8 mouse cellular contexts compared by ENCODE assay signal in the genomic region with DNA sequence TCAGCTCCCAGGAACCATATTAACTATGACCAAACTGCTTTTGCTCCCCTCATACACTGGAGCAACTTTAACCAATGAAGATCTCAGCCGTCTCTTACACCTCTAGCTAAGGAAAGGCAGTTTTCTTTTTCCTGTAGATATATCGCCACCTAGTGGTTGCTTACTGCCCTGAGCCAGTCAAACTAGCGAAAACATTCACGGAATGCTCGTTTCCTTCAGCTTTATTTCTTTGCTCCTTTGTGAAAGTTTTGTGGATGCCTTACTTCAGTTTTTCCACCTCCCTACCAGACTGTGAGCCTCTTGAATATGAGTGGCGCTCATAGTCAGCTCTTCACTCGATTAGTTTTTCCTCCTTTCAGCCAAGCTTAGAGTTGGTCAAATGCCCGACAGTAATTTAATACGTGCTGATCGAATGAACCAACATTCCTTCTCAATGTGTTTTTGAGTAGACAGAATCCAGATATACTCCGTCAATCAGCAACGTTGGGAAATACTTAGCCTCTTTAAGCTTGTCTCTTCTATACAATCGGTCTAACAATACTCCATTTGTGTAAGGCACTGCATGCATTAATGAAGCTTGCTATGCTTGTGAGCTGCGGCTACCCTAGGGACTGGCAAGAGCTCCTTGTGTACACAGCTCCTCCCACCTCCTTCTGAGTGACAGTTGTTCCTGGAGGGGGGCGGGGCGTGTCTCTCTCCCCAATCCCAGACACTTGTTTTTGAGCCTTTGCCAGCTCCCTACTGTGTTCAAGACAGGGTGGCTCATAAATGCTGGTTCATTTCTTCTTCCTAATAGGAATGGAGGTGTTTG. TPM values are rescaled to one million over a fixed set of nuclear protein-coding genes. Genes with fewer than 3 reads are reported as not detected.
DNase-seq lines count a peak whose midpoint lies in the region; ATAC-seq and TF ChIP-seq lines count a peak whose summit lies in the region.

No protein-coding gene starts in this region.

- H3K27me3 ChIP-seq in ES-Bruce4 (ENCODE audit: control insufficient read depth, insufficient read depth, low read length, poor library complexity, severe bottlenecking), result no peaks in the 10 kb centered on the region
- H3K27me3 ChIP-seq in heart, embryonic 13.5 days (replicated peaks), result peaks cover 4% of the 10 kb centered on the region; the same call in 1 of the 2 replicates
- H3K27me3 ChIP-seq in kidney, postnatal 0 days (ENCODE audit: insufficient read depth, low read length), result no peaks in the 10 kb centered on the region
- H3K27me3 ChIP-seq in liver, adult 2 months (ENCODE audit: control insufficient read depth, insufficient read depth, low read length), result no peaks in the 10 kb centered on the region
- H3K27me3 ChIP-seq in myocyte (ENCODE audit: control insufficient read depth, insufficient read depth, insufficient read length), result no peaks in the 10 kb centered on the region
- H3K27me3 ChIP-seq in stomach, embryonic 14.5 days (ENCODE audit: control insufficient read depth, insufficient read depth, low read length), result no peaks in the 10 kb centered on the region

- H3K4me1 ChIP-seq in ES-Bruce4 (ENCODE audit: control insufficient read depth, insufficient read depth, low read length), result peaks cover 2% of the 10 kb centered on the region
- H3K4me1 ChIP-seq in heart, embryonic 13.5 days, result peaks cover 9% of the 10 kb centered on the region
- 0 out of 2 replicates have a peak, but pooled peaks cover 3% of the 10 kb centered on the region for H3K4me1 ChIP-seq in kidney, postnatal 0 days (replicated peaks; ENCODE audit: insufficient read depth, low read length)
- H3K4me1 ChIP-seq in liver, adult 2 months (ENCODE audit: control insufficient read depth, insufficient read depth, low read length), result peaks cover 4% of the 10 kb centered on the region; the same call in 1 of the 2 replicates
- H3K4me1 ChIP-seq in stomach, embryonic 14.5 days (ENCODE audit: control insufficient read depth, insufficient read depth, low read length), result no peaks in the 10 kb centered on the region

- H3K4me2 ChIP-seq in heart, embryonic 13.5 days, result peak overlapping the region; percentile 78
- peak overlapping the region; percentile 77 for H3K4me2 ChIP-seq in kidney, postnatal 0 days (ENCODE audit: low read length)
- H3K4me2 ChIP-seq in myocyte (ENCODE audit: low read depth), result peak overlapping the region; percentile 99
- H3K4me2 ChIP-seq in stomach, embryonic 14.5 days (replicated peaks; ENCODE audit: low read depth, low read length), result peak overlapping the region; percentile 42

- no peaks in the 10 kb centered on the region; the same call in 1 of the 2 replicates for H3K9me3 ChIP-seq in ES-Bruce4 (replicated peaks; ENCODE audit: control insufficient read depth, insufficient read depth, low read length, poor library complexity, severe bottlenecking)
- H3K9me3 ChIP-seq in heart, embryonic 13.5 days, result no peaks in the 10 kb centered on the region
- H3K9me3 ChIP-seq in kidney, postnatal 0 days (replicated peaks; ENCODE audit: low read length), result no peaks in the 10 kb centered on the region
- no peaks in the 10 kb centered on the region for H3K9me3 ChIP-seq in stomach, embryonic 14.5 days (ENCODE audit: control insufficient read depth, low read depth, low read length)

- no peak for TF ChIP-seq EP300 in ES-Bruce4 (IDR thresholded peaks at IDR 0.05; ENCODE audit: insufficient read depth, low read depth, low read length)

- no peak overlapping the region for H3ac ChIP-seq in myocyte (ENCODE audit: control insufficient read depth, insufficient read length)

- under 1% methylated on average over 16 of the region's 16 CpGs for WGBS in heart, embryonic 13.5 days
- WGBS in kidney, postnatal 0 days, result under 1% methylated on average over 16 of the region's 16 CpGs
- under 1% methylated on average over 16 of the region's 16 CpGs for WGBS in liver, adult 2 months
- under 1% methylated on average over 16 of the region's 16 CpGs for WGBS in stomach, embryonic 14.5 days

- TF ChIP-seq POLR2A in ES-Bruce4 (IDR thresholded peaks at IDR 0.05; ENCODE audit: insufficient read depth, low read length), result no peak
- TF ChIP-seq POLR2A in liver, adult 2 months (IDR thresholded peaks at IDR 0.05; ENCODE audit: extremely low read depth, insufficient read depth, low read length), result no peak
- TF ChIP-seq POLR2A in myocyte (IDR thresholded peaks at IDR 0.05; ENCODE audit: insufficient read length, low read depth), result peak; percentile 40

- H3K4me3 ChIP-seq in ES-Bruce4 (ENCODE audit: low read depth, low read length), result peak overlapping the region; percentile 65
- peak overlapping the region; percentile 65 for H3K4me3 ChIP-seq in heart, embryonic 13.5 days
- H3K4me3 ChIP-seq in kidney, postnatal 0 days (replicated peaks; ENCODE audit: low read depth, low read length), result peak overlapping the region; percentile 48
- H3K4me3 ChIP-seq in liver, adult 2 months (ENCODE audit: insufficient read depth, low read depth, low read length), result peak overlapping the region; percentile 57
- H3K4me3 ChIP-seq in myocyte, result peak overlapping the region; percentile 26
- H3K4me3 ChIP-seq in stomach, embryonic 14.5 days (ENCODE audit: low read depth, low read length), result peak overlapping the region; percentile 37

- TF ChIP-seq CTCF in ES-Bruce4 (IDR thresholded peaks at IDR 0.05; ENCODE audit: low read depth, low read length), result peak; percentile 24
- TF ChIP-seq CTCF in kidney, postnatal 0 days (IDR thresholded peaks at IDR 0.05; ENCODE audit: low read depth), result peak; percentile 95
- TF ChIP-seq CTCF in liver, adult 2 months (IDR thresholded peaks at IDR 0.05; ENCODE audit: low read depth, low read length), result peak; percentile 62

- no peaks in the 10 kb centered on the region for H3K36me3 ChIP-seq in ES-Bruce4 (ENCODE audit: control insufficient read depth, insufficient read depth, low read length, poor library complexity, severe bottlenecking)
- H3K36me3 ChIP-seq in heart, embryonic 13.5 days, result no peaks in the 10 kb centered on the region
- H3K36me3 ChIP-seq in kidney, postnatal 0 days (ENCODE audit: insufficient read depth, low read length), result no peaks in the 10 kb centered on the region
- no peaks in the 10 kb centered on the region for H3K36me3 ChIP-seq in liver, adult 2 months (ENCODE audit: control insufficient read depth, insufficient read depth, low read length)
- no peaks in the 10 kb centered on the region for H3K36me3 ChIP-seq in myocyte (ENCODE audit: control insufficient read depth, insufficient read depth)
- no peaks in the 10 kb centered on the region for H3K36me3 ChIP-seq in stomach, embryonic 14.5 days (ENCODE audit: control insufficient read depth, insufficient read depth, low read length)

- no peaks in the 10 kb centered on the region for H3K79me2 ChIP-seq in liver, adult 2 months (ENCODE audit: control insufficient read depth, insufficient read depth, low read length)
- H3K79me2 ChIP-seq in myocyte (ENCODE audit: control insufficient read depth, insufficient read depth), result no peaks in the 10 kb centered on the region

- H3K9ac ChIP-seq in ES-Bruce4 (ENCODE audit: low read depth, poor library complexity, severe bottlenecking), result peak overlapping the region; percentile 80
- H3K9ac ChIP-seq in heart, embryonic 13.5 days, result peak overlapping the region; percentile 80
- peak overlapping the region; percentile 40; the same call in 1 of the 2 replicates for H3K9ac ChIP-seq in kidney, postnatal 0 days (ENCODE audit: low read depth, low read length)
- peak overlapping the region; percentile 67; the same call in 1 of the 2 replicates for H3K9ac ChIP-seq in liver, adult 2 months (ENCODE audit: low read depth, low read length)
- 0 out of 2 replicates have a peak overlapping the region, but pooled peaks have one; percentile 2 for H3K9ac ChIP-seq in stomach, embryonic 14.5 days (replicated peaks; ENCODE audit: low read depth, low read length)

- no peak overlapping the region for H3K27ac ChIP-seq in ES-Bruce4 (ENCODE audit: insufficient read depth, low read length)
- H3K27ac ChIP-seq in heart, embryonic 13.5 days (replicated peaks), result peak overlapping the region; percentile 71
- no peak overlapping the region for H3K27ac ChIP-seq in kidney, postnatal 0 days
- no peak overlapping the region for H3K27ac ChIP-seq in liver, adult 2 months (replicated peaks; ENCODE audit: insufficient read depth, low read depth, low read length)
- H3K27ac ChIP-seq in stomach, embryonic 14.5 days (ENCODE audit: low read length), result no peak overlapping the region

- DNase-seq in c-Kit-positive CD71-negative TER-119-negative erythroid progenitor cells, embryonic 14.5 days (ENCODE audit: low read depth), result peak; percentile 65
- peak; percentile 77 for DNase-seq in fibroblast of lung, adult 2 months (ENCODE audit: low read depth)
- DNase-seq in kidney, postnatal 0 days (ENCODE audit: low spot score), result peak; percentile 96
- peak; percentile 79 for DNase-seq in liver, adult 2 months (ENCODE audit: extremely low read depth, low read depth, low spot score)

- peak; percentile 82; the same call in 1 of the 2 replicates for ATAC-seq in heart, embryonic 13.5 days (ENCODE audit: extremely low read depth, insufficient number of reproducible peaks, low FRiP score, low TSS enrichment)
- ATAC-seq in kidney, postnatal 0 days (replicated peaks; ENCODE audit: low FRiP score, low read depth), result peak; percentile 92
- ATAC-seq in stomach, embryonic 14.5 days (ENCODE audit: insufficient number of reproducible peaks, insufficient read depth, low FRiP score, low read depth), result peak; percentile 92

RNA-seq across cellular contexts. Expression of a gene that starts 36.6 kb away (rescaled TPM):
- 0.64 TPM in 1 of 2 replicates, not detected in the other for polyA plus RNA-seq in ES-Bruce4 (2011; ENCODE audit: insufficient read depth, insufficient read length, low read depth, missing spikeins)
- 0.20 TPM in 1 of 2 replicates, not detected in the other for polyA plus RNA-seq in heart, embryonic 13.5 days (2015; fragmentation: Nextera tagmentation; extraction: Ambion mirVana)
- polyA plus RNA-seq in kidney, postnatal 0 days (2015; fragmentation: Nextera tagmentation; extraction: Ambion mirVana), result 0.11 and 0.16 TPM in 2 replicates
- not detected in 2 replicates for total RNA-seq in liver, adult 2 months (2014; rRNA removed)
- 0.07 TPM in 1 of 2 replicates, not detected in the other for polyA plus RNA-seq in liver, adult 2 months (2012; rRNA removed)
- polyA plus RNA-seq in myocyte (2012; fragmentation: generic; extraction: Trizol), result not detected
- polyA plus RNA-seq in stomach, embryonic 14.5 days (2014; fragmentation: Nextera tagmentation; extraction: Ambion mirVana), result not detected in 2 replicates

RNA-seq across cellular contexts. Expression of a gene that starts 53.3 kb away (rescaled TPM):
- polyA plus RNA-seq in ES-Bruce4 (2011; ENCODE audit: insufficient read depth, insufficient read length, low read depth, missing spikeins), result 3.1 and 3.3 TPM in 2 replicates
- 3.3 and 3.9 TPM in 2 replicates for polyA plus RNA-seq in heart, embryonic 13.5 days (2015; fragmentation: Nextera tagmentation; extraction: Ambion mirVana)
- 4.5 and 4.8 TPM in 2 replicates for polyA plus RNA-seq in kidney, postnatal 0 days (2015; fragmentation: Nextera tagmentation; extraction: Ambion mirVana)
- total RNA-seq in liver, adult 2 months (2014; rRNA removed), result not detected in 2 replicates
- polyA plus RNA-seq in liver, adult 2 months (2012; rRNA removed), result not detected in 2 replicates
- polyA plus RNA-seq in myocyte (2012; fragmentation: generic; extraction: Trizol), result 1.1 TPM
- 1.6 and 1.9 TPM in 2 replicates for polyA plus RNA-seq in stomach, embryonic 14.5 days (2014; fragmentation: Nextera tagmentation; extraction: Ambion mirVana)

RNA-seq across cellular contexts. Expression of a gene that starts 55.3 kb away (rescaled TPM):
- polyA plus RNA-seq in ES-Bruce4 (2011; ENCODE audit: insufficient read depth, insufficient read length, low read depth, missing spikeins) (326 and 342 TPM in 2 replicates), myocyte (2012; fragmentation: generic; extraction: Trizol) (203 TPM)
- 365 and 408 TPM in 2 replicates for polyA plus RNA-seq in heart, embryonic 13.5 days (2015; fragmentation: Nextera tagmentation; extraction: Ambion mirVana)
- polyA plus RNA-seq in kidney, postnatal 0 days (2015; fragmentation: Nextera tagmentation; extraction: Ambion mirVana), result 361 and 381 TPM in 2 replicates
- 413 and 458 TPM in 2 replicates for total RNA-seq in liver, adult 2 months (2014; rRNA removed)
- 221 and 315 TPM in 2 replicates for polyA plus RNA-seq in liver, adult 2 months (2012; rRNA removed)
- polyA plus RNA-seq in stomach, embryonic 14.5 days (2014; fragmentation: Nextera tagmentation; extraction: Ambion mirVana), result 396 and 432 TPM in 2 replicates

Comparison
In these comparisons a context has a peak if more than half of its experiments do, and no peak if none do; other contexts are left out.
1. H3K9ac ChIP-seq: peak in every context shown above with its lines; median percentile 80 in ES-Bruce4; 80 in heart, embryonic 13.5 days; 67 in liver, adult 2 months; 40 in kidney, postnatal 0 days; 2 in stomach, embryonic 14.5 days.
2. CTCF ChIP-seq: peak in every context shown above with its lines; median percentile 95 in kidney, postnatal 0 days; 62 in liver, adult 2 months; 24 in ES-Bruce4.
3. H3K4me2 ChIP-seq: peak in every context shown above with its lines; median percentile 99 in myocyte; 78 in heart, embryonic 13.5 days; 77 in kidney, postnatal 0 days; 42 in stomach, embryonic 14.5 days.